Mouse (Mus musculus) liver, embryonic 14.5 days (tissue): ENCODE data around the gene Bpifa2. TPM values are rescaled to one million over a fixed set of nuclear protein-coding genes. Genes with fewer than 3 reads are reported as not detected.

Experiments used
- ATAC-seq: fragments of 200-750 bp; cut with Nextera tagmentation; 2 replicates; pipeline ENCODE4 v1.8.0; 2017; ENCODE audit warnings: moderate number of reproducible peaks, mild to moderate bottlenecking, moderate library complexity; ENCODE audit not compliant: insufficient read depth
- DNase-seq, 3 experiments: peaks; one replicate each; pipeline ENCODE4 v3.0.0-alpha.2; 2012 to 2013; ENCODE audit warnings: low read depth in 3 of 3, low spot score in 3 of 3
- H3K27ac ChIP-seq: fragments of 300-500 bp; sonication (generic); 2 replicates; pipeline ENCODE4 v1.5.1; 2014; ENCODE audit warnings: moderate library complexity, mild to moderate bottlenecking, control low read depth, inconsistent platforms
- H3K27me3 ChIP-seq: fragments of 300-500 bp; sonication (generic); 2 replicates; pipeline ENCODE4 v1.6.1; 2014; ENCODE audit warnings: mild to moderate bottlenecking, low read length, moderate library complexity; ENCODE audit not compliant: control insufficient read depth, insufficient read depth
- H3K36me3 ChIP-seq: fragments of 300-500 bp; sonication (generic); replicated peaks from 2 replicates; pipeline ENCODE4 v1.6.1; 2014; ENCODE audit warnings: low read depth; ENCODE audit not compliant: control insufficient read depth, insufficient read depth
- H3K4me1 ChIP-seq, 2 experiments: fragments of 200-500 bp in 1 of 2; fragments of 300-500 bp in 1 of 2; sonication (generic) in 1 of 2; replicated peaks; 2 replicates each; pipeline ENCODE4 v1.6.1; 2012 to 2014; ENCODE audit warnings: antibody characterized with exemption in 1 of 2, inconsistent platforms in 1 of 2, low read length in 1 of 2; ENCODE audit not compliant: control insufficient read depth in 2 of 2, insufficient read depth in 2 of 2
- H3K4me2 ChIP-seq: fragments of 300-500 bp; sonication (generic); 2 replicates; pipeline ENCODE4 v1.6.1; 2014; ENCODE audit warnings: low read depth, mild to moderate bottlenecking, control low read depth, moderate library complexity
- H3K4me3 ChIP-seq, 2 experiments: fragments of 200-500 bp in 1 of 2; fragments of 300-500 bp in 1 of 2; sonication (generic) in 1 of 2; 2 replicates each; pipeline ENCODE4 v1.5.1; 2012 to 2014; ENCODE audit warnings: low read depth in 2 of 2, low read length in 2 of 2, mild to moderate bottlenecking in 2 of 2, control low read depth in 1 of 2, inconsistent platforms in 1 of 2, moderate library complexity in 1 of 2; ENCODE audit not compliant: insufficient read depth in 1 of 2
- H3K9ac ChIP-seq: fragments of 300-500 bp; sonication (generic); replicated peaks from 2 replicates; pipeline ENCODE4 v1.6.1; 2014; ENCODE audit warnings: mild to moderate bottlenecking, control low read depth, moderate library complexity
- H3K9me3 ChIP-seq: fragments of 300-500 bp; sonication (generic); 2 replicates; pipeline ENCODE4 v1.6.1; 2016; ENCODE audit warnings: low read length, mixed read lengths; ENCODE audit not compliant: control insufficient read depth
- CTCF ChIP-seq: IDR thresholded peaks from 2 replicates; pipeline ENCODE4 v1.5.1; 2016; ENCODE audit warnings: antibody characterized with exemption, low read depth, control low read depth
- EP300 ChIP-seq: IDR thresholded peaks from 2 replicates; pipeline ENCODE4 v1.6.1; 2016; ENCODE audit warnings: antibody characterized with exemption, low read depth
- WGBS: fragments of 180-500 bp; shearing (Covaris S2); extraction: QIAGEN DNeasy Blood & Tissue Kit; methylation state at CpG from one replicate; pipeline ENCODE4 v1.1.7; 2014; ENCODE audit not compliant: insufficient replicate concordance; 5-methylcytosine and 5-hydroxymethylcytosine counted together
- polyA plus RNA-seq, 2 experiments: library from polyadenylated mRNA; depleted of rRNA in 1 of 2; stranded (reverse) in 1 of 2; unstranded in 1 of 2; fragments of >200 nt; fragmentation: Nextera tagmentation in 1 of 2; extraction: Ambion mirVana in 1 of 2; gene quantifications; 2 replicates each; pipeline versions ENCODE4 v1.2.1 to v1.2.3; 2012 to 2014

Gene Bpifa2
- polyA plus RNA-seq, 2 experiments = not detected

DNA sequence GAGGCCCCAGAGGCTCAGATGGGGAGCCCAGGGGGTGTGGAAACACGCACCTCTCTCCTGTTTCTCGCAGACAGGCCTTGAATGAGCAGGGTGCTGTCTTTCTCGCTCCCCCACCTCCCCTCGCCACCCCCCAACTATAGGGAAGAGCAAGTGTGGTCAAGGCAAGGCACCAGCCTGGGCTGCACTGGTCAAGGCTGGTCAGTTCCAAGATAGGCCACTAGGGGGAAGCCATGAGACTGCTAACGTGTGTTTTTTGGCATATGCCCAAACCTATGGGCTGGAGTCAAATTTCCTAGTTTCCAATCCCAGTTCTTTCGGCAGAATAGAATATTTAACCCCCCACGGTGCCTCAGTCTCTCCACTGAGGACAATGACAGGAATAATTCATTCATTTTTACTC, 12.3 kb upstream of the Bpifa2 start:
- no peak overlapping the region for H3K4me2 ChIP-seq
- peak in 2 of 3 experiments; percentile 6 to 7 for DNase-seq
- H3K27ac ChIP-seq = no peak overlapping the region
- 4% methylated on average over 7 of the region's 7 CpGs for WGBS
- TF ChIP-seq CTCF (peak; percentile 93), EP300 (no peak)
- H3K4me1 ChIP-seq = no peaks in the 10 kb centered on the region
- H3K9me3 ChIP-seq = no peaks in the 10 kb centered on the region
- H3K27me3 ChIP-seq = no peaks in the 10 kb centered on the region
- no peak overlapping the region for H3K4me3 ChIP-seq
- no peak for ATAC-seq
- H3K9ac ChIP-seq = no peak overlapping the region
- no peaks in the 10 kb centered on the region for H3K36me3 ChIP-seq

DNA sequence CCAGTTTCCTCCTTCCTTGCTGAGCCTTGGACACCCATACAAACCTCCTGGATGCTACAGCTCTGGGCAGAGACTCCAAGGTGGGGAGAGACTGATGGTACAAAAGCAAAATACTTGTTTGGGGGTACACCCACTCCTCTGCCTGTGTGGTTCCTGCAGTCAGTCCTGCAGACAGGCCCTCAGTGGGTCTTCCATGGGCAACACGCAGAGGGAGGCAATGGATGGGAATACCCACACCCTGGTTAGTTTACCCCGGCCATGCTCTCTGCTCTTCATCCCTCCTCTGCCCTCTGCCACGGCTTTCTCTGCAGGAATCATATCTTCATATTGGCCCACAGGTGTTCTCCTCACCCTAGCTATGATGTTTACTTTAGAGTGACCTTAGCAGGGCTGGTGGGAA, 7.6 kb upstream of the Bpifa2 start:
- no peak for TF ChIP-seq EP300
- 42% methylated on average over 3 of the region's 3 CpGs for WGBS

DNA sequence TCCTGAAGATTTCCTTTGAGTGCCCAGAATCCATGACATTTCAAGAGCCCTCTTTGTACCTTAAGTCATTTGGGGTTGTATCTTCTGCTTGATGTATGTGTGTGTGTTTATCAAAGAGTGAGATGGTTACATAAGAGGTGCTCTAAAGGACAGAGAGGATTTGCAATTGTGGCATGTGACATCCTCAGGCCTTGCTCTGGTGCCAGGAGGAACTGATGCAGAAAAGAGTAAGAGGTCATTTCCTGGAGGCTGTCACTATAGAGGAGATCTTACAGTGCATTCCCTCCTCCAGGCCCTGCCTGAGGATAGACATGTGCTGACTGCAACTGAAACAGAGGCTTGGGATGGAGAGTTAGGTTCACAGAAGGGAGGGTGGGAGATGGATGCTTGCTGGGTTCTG, 7.0 kb upstream of the Bpifa2 start:
- TF ChIP-seq CTCF = no peak
- TF ChIP-seq EP300 = no peak
- no peak overlapping the region for H3K9ac ChIP-seq
- H3K27ac ChIP-seq = no peak overlapping the region
- H3K9me3 ChIP-seq = no peaks in the 10 kb centered on the region
- H3K4me3 ChIP-seq = no peak overlapping the region
- no peak for DNase-seq
- H3K27me3 ChIP-seq = no peaks in the 10 kb centered on the region
- H3K4me1 ChIP-seq = no peaks in the 10 kb centered on the region
- H3K4me2 ChIP-seq = no peak overlapping the region
- H3K36me3 ChIP-seq = no peaks in the 10 kb centered on the region
- ATAC-seq = no peak

More for the DNA sequence above, 7.6 kb upstream of the Bpifa2 start:
- Histone ChIP-seq H3K4me2 (no peak overlapping the region), H3K27me3 (no peaks in the 10 kb centered on the region), H3K36me3 (no peaks in the 10 kb centered on the region), H3K9me3 (no peaks in the 10 kb centered on the region), H3K4me1 (no peaks in the 10 kb centered on the region), H3K27ac (no peak overlapping the region), H3K9ac (no peak overlapping the region), H3K4me3 (no peak overlapping the region)
- no peak for ATAC-seq
- no peak for DNase-seq

- no peak overlapping the region for H3K4me3 ChIP-seq
- TF ChIP-seq CTCF (no peak), EP300 (no peak)
- no peak overlapping the region for H3K9ac ChIP-seq
- DNase-seq (no peak), ATAC-seq (no peak)
- no peaks in the 10 kb centered on the region for H3K27me3 ChIP-seq
- H3K27ac ChIP-seq = no peak overlapping the region
- H3K4me1 ChIP-seq = no peaks in the 10 kb centered on the region
- 54% methylated on average over 1 of the region's 1 CpGs for WGBS
- H3K4me2 ChIP-seq = no peak overlapping the region
- H3K36me3 ChIP-seq = no peaks in the 10 kb centered on the region
- no peaks in the 10 kb centered on the region for H3K9me3 ChIP-seq
Measured at GRCm38 (mm10) chr2:154004456-154004855, 3.6 kb upstream of the Bpifa2 start.

DNA sequence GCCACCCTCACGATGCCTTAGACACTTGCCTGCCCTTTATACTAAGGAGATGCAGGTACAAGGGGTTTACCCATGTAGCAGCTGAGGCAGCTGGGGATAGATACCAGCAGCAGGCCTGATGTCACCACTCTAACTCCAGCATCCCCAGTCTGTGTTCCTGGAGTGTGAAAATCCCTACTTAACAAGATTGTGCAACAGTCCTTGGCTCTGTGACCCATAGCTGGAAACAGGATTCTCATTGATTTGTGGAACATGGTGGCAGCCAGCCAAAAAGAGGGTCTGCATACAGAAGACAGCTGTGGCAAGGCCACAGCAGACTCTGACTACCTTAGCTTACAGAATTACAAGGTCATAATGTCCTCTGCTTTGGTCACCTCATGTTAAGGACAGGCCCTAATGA, 3.0 kb upstream of the Bpifa2 start:
- TF ChIP-seq EP300 = no peak
- no peak for TF ChIP-seq CTCF
- H3K27me3 ChIP-seq = no peaks in the 10 kb centered on the region
- no peaks in the 10 kb centered on the region for H3K9me3 ChIP-seq
- DNase-seq (no peak), ATAC-seq (no peak)
- H3K4me1 ChIP-seq = no peaks in the 10 kb centered on the region
- no peak overlapping the region for H3K4me2 ChIP-seq
- no peak overlapping the region for H3K4me3 ChIP-seq
- no peak overlapping the region for H3K27ac ChIP-seq
- WGBS = 40% methylated on average over 1 of the region's 1 CpGs
- no peaks in the 10 kb centered on the region for H3K36me3 ChIP-seq
- no peak overlapping the region for H3K9ac ChIP-seq

GRCm38 (mm10) chr2:154005734-154006133, 2.3 kb upstream of the Bpifa2 start:
- no peaks in the 10 kb centered on the region for H3K9me3 ChIP-seq
- H3K36me3 ChIP-seq = no peaks in the 10 kb centered on the region
- ATAC-seq = no peak
- no peak overlapping the region for H3K4me3 ChIP-seq
- TF ChIP-seq EP300 = no peak
- no peak for TF ChIP-seq CTCF
- no peaks in the 10 kb centered on the region for H3K4me1 ChIP-seq
- WGBS = 51% methylated on average over 4 of the region's 4 CpGs
- H3K4me2 ChIP-seq = no peak overlapping the region
- no peak overlapping the region for H3K9ac ChIP-seq
- DNase-seq = no peak
- H3K27me3 ChIP-seq = no peaks in the 10 kb centered on the region
- no peak overlapping the region for H3K27ac ChIP-seq
